Mouse (Mus musculus) kidney, adult 2 months (tissue): Measurements from ENCODE around the gene Lhfpl2.

ENCODE experiments used
- CTCF ChIP-seq: fragments of 200-500 bp; conservative IDR thresholded peaks from 2 replicates; pipeline ENCODE4 v1.5.1; 2011; ENCODE audit warnings: low read depth, mild to moderate bottlenecking, control low read depth, low read length, moderate library complexity, mixed read lengths; ENCODE audit not compliant: insufficient read depth, insufficient read length
- POLR2A ChIP-seq: fragments of 200-500 bp; IDR thresholded peaks from one replicate; pipeline ENCODE4 v1.6.1; 2011; ENCODE audit warnings: low read depth, low read length, control low read depth

DNA sequence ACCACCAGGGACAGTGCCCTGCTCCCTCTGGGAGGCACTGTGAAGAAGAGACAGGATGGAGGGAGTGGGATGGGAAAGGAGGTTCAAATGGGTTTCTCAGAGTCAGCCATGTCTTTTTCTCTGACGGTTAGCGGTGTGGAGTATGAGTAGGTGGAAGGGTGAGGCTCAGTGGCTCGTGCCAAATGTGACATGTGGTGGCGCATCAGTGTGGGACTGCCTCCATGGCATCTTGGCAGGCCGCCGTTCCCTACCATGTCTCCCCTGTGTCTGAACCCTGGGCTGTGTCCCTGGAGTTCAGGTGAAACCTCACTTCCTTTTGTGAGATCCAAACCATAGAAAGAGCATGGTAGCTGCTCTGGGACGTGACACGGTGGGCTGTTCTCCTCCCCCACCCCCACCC, 92.2 kb downstream of the Lhfpl2 start:
- no peak for TF ChIP-seq CTCF
- no peak for TF ChIP-seq POLR2A
